Mouse (Mus musculus) limb, embryonic 11.5 days (tissue): ENCODE measurements around the gene Creb1. TPM values are rescaled to one million over a fixed set of nuclear protein-coding genes. Genes with fewer than 3 reads are reported as not detected.
"Not testable (repeated sequence)": the region's sequence is repeated elsewhere in the genome, so short reads cannot be mapped to it uniquely, and the experiment has no call there.

ENCODE experiments used
- ATAC-seq: fragments of 200-750 bp; cut with Nextera tagmentation; 2 replicates; pipeline ENCODE4 v1.8.0; 2017; ENCODE audit warnings: low read depth; ENCODE audit not compliant: insufficient number of reproducible peaks, low FRiP score, low TSS enrichment
- DNase-seq: peaks from one replicate; pipeline ENCODE4 v3.0.0-alpha.2; 2015; ENCODE audit warnings: low spot score
- H3K27ac ChIP-seq: fragments of 300-500 bp; sonication (generic); replicated peaks from 2 replicates; pipeline ENCODE4 v1.5.1; 2014; ENCODE audit warnings: low read depth, mild to moderate bottlenecking, low read length
- H3K27me3 ChIP-seq: fragments of 300-500 bp; sonication (generic); 2 replicates; pipeline ENCODE4 v1.6.1; 2014; ENCODE audit warnings: mild to moderate bottlenecking, low read length, mixed read lengths; ENCODE audit not compliant: control insufficient read depth, insufficient read depth
- H3K36me3 ChIP-seq: fragments of 300-500 bp; sonication (generic); 2 replicates; pipeline ENCODE4 v1.6.1; 2014; ENCODE audit warnings: mild to moderate bottlenecking, low read length, moderate library complexity, mixed read lengths; ENCODE audit not compliant: control insufficient read depth, insufficient read depth
- H3K4me1 ChIP-seq: fragments of 300-500 bp; sonication (generic); 2 replicates; pipeline ENCODE4 v1.6.1; 2014; ENCODE audit warnings: low read length, mixed read lengths; ENCODE audit not compliant: control insufficient read depth, insufficient read depth
- H3K4me2 ChIP-seq: fragments of 300-500 bp; sonication (generic); 2 replicates; pipeline ENCODE4 v1.6.1; 2014; ENCODE audit warnings: low read depth, mild to moderate bottlenecking, moderate library complexity; ENCODE audit not compliant: severe bottlenecking
- H3K4me3 ChIP-seq: fragments of 300-500 bp; sonication (generic); 2 replicates; pipeline ENCODE4 v1.5.1; 2014; ENCODE audit warnings: low read depth, low read length
- H3K9ac ChIP-seq: fragments of 300-500 bp; sonication (generic); 2 replicates; pipeline ENCODE4 v1.6.1; 2014; ENCODE audit warnings: mild to moderate bottlenecking, low read length
- H3K9me3 ChIP-seq: fragments of 300-500 bp; sonication (generic); 2 replicates; pipeline ENCODE4 v1.6.1; 2016; ENCODE audit warnings: low read length; ENCODE audit not compliant: control insufficient read depth
- WGBS: fragments of 180-500 bp; shearing (Covaris S2); extraction: QIAGEN DNeasy Blood & Tissue Kit; methylation state at CpG from one replicate; pipeline ENCODE4 v1.1.7; 2014; 5-methylcytosine and 5-hydroxymethylcytosine counted together
- polyA plus RNA-seq: library from polyadenylated mRNA; unstranded; fragments of >200 nt; fragmentation: Nextera tagmentation; extraction: Ambion mirVana; gene quantifications from 2 replicates; pipeline ENCODE4 v1.2.1, GENCODE M21; 2014

The Creb1 gene
- polyA plus RNA-seq, 1 experiment from 2014 or later: 50.4 TPM

DNA sequence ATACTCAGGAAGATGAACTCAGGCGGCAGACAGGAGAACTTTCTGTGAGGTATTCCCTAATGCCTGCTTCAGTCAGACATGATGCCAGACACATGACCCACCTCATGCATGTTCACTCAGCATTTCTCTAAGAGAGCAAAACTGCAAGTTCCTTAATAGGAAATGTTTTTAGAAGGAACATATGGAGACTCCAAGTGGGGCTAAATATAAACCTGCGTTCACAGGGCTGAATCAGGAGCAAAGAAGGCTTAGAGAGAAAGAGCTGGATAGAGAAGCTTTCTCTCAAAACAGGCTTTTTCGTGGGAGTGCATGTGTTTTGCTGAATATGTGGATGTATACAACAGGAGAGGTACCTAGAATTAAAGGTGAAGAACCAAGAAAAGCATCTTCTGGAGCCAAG lies 100.8 kb downstream of the Creb1 start:
- H3K36me3 ChIP-seq: no peaks in the 10 kb centered on the region
- H3K4me1 ChIP-seq: no peaks in the 10 kb centered on the region
- ATAC-seq (no peak), DNase-seq (no peak)
- 93% methylated on average over 3 of the region's 3 CpGs for WGBS
- no peak overlapping the region for H3K4me3 ChIP-seq
- no peaks in the 10 kb centered on the region for H3K27me3 ChIP-seq
- no peak overlapping the region for H3K9ac ChIP-seq
- no peak overlapping the region for H3K4me2 ChIP-seq
- no peak overlapping the region for H3K27ac ChIP-seq
- H3K9me3 ChIP-seq: no peaks in the 10 kb centered on the region

DNA sequence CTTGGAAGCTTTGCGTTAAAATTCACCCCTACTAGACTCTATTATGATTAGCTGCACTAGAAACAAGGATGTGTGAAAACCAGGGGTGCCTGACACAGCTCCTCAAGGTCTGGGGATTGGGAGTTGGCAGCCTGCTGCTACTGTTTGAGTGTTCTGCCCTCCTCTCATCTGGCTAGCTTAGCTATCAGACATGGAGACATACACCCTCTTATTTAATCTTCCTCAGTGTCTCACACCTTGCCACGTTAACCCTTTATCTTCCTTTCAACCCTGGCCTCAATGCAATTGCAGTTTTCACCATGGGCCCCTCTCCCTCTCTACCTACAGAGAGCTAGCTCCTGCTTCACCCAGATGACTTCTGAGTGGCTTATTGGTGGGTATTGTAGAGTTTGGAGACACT lies 103.2 kb downstream of the Creb1 start:
- Histone ChIP-seq H3K9ac (no peak overlapping the region), H3K27ac (no peak overlapping the region), H3K36me3 (no peaks in the 10 kb centered on the region), H3K4me1 (no peaks in the 10 kb centered on the region), H3K4me3 (no peak overlapping the region), H3K9me3 (no peaks in the 10 kb centered on the region), H3K4me2 (no peak overlapping the region), H3K27me3 (no peaks in the 10 kb centered on the region)
- DNase-seq (no peak), ATAC-seq (no peak)
- 62% methylated on average over 2 of the region's 2 CpGs for WGBS

DNA sequence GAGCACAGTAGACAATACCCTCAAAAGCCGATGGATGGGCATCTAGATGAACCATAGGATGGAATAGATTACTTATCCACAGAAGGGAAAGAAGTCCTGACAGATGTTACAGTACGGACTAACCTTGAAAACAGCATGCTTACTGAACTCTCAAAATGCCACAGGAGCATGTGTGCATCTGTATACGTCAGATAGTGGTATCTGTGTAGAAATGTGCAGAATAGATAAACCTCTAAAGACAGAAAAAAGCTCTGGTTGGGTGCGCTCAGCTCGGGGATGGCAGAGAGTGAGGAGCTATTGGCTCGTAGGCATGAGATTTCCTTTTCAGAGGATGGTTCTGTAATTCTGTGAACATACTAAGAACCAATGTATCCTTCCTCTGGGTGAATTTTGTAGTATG lies 106.8 kb downstream of the Creb1 start:
- no peaks in the 10 kb centered on the region for H3K27me3 ChIP-seq
- no peak for DNase-seq
- no peak overlapping the region for H3K9ac ChIP-seq
- H3K4me3 ChIP-seq: no peak overlapping the region
- H3K27ac ChIP-seq: no peak overlapping the region
- no peak for ATAC-seq
- 90% methylated on average over 6 of the region's 6 CpGs for WGBS
- H3K9me3 ChIP-seq: no peaks in the 10 kb centered on the region
- H3K4me2 ChIP-seq: no peak overlapping the region
- no peaks in the 10 kb centered on the region for H3K36me3 ChIP-seq
- H3K4me1 ChIP-seq: no peaks in the 10 kb centered on the region

- Histone ChIP-seq H3K36me3 (no peaks in the 10 kb centered on the region), H3K9me3 (no peaks in the 10 kb centered on the region), H3K4me2 (no peak overlapping the region), H3K4me1 (no peaks in the 10 kb centered on the region), H3K4me3 (no peak overlapping the region), H3K9ac (no peak overlapping the region), H3K27ac (no peak overlapping the region), H3K27me3 (no peaks in the 10 kb centered on the region)
- 89% methylated on average over 6 of the region's 6 CpGs for WGBS
- ATAC-seq (no peak), DNase-seq (no peak)
These were observed 108.6 kb downstream of the Creb1 start for GRCm38 (mm10) chr1:64641069-64641468.

- not testable (repeated sequence) for H3K4me1 ChIP-seq, H3K9me3 ChIP-seq, ATAC-seq, H3K27ac ChIP-seq, H3K9ac ChIP-seq, DNase-seq, H3K4me2 ChIP-seq, H3K36me3 ChIP-seq, H3K4me3 ChIP-seq, H3K27me3 ChIP-seq
- WGBS: 95% methylated on average over 8 of the region's 8 CpGs
These were observed 110.1 kb downstream of the Creb1 start for GRCm38 (mm10) chr1:64642541-64642940.

- Histone ChIP-seq H3K9me3 (no peaks in the 10 kb centered on the region), H3K4me2 (no peak overlapping the region), H3K27ac (no peak overlapping the region), H3K36me3 (no peaks in the 10 kb centered on the region), H3K4me3 (no peak overlapping the region), H3K4me1 (no peaks in the 10 kb centered on the region), H3K27me3 (no peaks in the 10 kb centered on the region), H3K9ac (no peak overlapping the region)
- WGBS: 96% methylated on average over 3 of the region's 3 CpGs
- ATAC-seq (no peak), DNase-seq (no peak)
These were observed 112.1 kb downstream of the Creb1 start for GRCm38 (mm10) chr1:64644513-64644912.

GRCm38 (mm10) chr1:64649362-64650124 lies 117.1 kb downstream of the Creb1 start:
- no peaks in the 10 kb centered on the region for H3K36me3 ChIP-seq
- no peak overlapping the region for H3K9ac ChIP-seq
- 67% methylated on average over 11 of the region's 11 CpGs for WGBS
- no peak for ATAC-seq
- no peaks in the 10 kb centered on the region for H3K27me3 ChIP-seq
- no peak overlapping the region for H3K27ac ChIP-seq
- H3K4me2 ChIP-seq: no peak overlapping the region
- H3K4me3 ChIP-seq: no peak overlapping the region
- DNase-seq: no peak
- H3K4me1 ChIP-seq: no peaks in the 10 kb centered on the region
- H3K9me3 ChIP-seq: no peaks in the 10 kb centered on the region

- WGBS: 91% methylated on average over 6 of the region's 6 CpGs
- Histone ChIP-seq H3K9me3 (no peaks in the 10 kb centered on the region), H3K27ac (no peak overlapping the region), H3K4me3 (no peak overlapping the region), H3K4me1 (no peaks in the 10 kb centered on the region), H3K36me3 (no peaks in the 10 kb centered on the region), H3K9ac (no peak overlapping the region), H3K27me3 (no peaks in the 10 kb centered on the region), H3K4me2 (no peak overlapping the region)
- DNase-seq (no peak), ATAC-seq (no peak)
These were observed 121.3 kb downstream of the Creb1 start for GRCm38 (mm10) chr1:64653701-64654100.
